Mouse (Mus musculus): ENCODE data around the gene Ppfibp2. TPM values are rescaled to one million over a fixed set of nuclear protein-coding genes. Genes with fewer than 3 reads are reported as not detected.

Ppfibp2 gene
- 19.5 TPM for polyA plus RNA-seq (2014; fragmentation: Illumina TruSeq; extraction: RNeasy Lipid Tissue Mini Kit (QIAGEN cat#74804); ENCODE audit: low read depth, low replicate concordance)

DNA sequence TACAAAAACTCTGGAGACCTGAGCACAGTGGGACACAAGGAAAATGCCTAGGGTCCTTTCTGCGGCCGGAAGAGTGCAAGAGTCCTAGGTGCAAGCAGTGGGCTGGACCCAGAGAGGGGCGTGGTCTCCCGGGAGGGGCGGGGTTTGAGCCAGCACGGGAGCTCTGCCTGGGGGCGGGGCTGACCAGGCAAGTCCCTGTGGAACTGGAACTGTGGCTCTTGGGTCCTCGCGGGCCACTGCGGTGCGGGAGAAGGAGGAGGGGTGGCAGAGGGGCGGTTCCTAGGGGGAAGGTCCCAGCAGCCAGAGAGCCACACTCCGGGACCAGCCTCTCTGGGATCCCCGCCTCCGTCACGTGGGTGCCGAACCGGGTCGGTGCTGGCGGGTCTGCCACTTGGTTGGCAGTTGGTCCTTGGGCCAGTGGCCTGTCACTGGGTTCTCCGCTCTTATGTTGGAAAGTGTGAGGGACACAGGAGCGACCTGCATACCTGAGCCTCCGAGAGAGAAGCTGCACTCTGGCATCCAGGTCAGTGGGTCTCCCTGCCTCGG is at the start of gene Ppfibp2:
Ppfibp2 (plus strand) TSS at position 351 of the 546 bp plus-strand sequence.

DNA sequence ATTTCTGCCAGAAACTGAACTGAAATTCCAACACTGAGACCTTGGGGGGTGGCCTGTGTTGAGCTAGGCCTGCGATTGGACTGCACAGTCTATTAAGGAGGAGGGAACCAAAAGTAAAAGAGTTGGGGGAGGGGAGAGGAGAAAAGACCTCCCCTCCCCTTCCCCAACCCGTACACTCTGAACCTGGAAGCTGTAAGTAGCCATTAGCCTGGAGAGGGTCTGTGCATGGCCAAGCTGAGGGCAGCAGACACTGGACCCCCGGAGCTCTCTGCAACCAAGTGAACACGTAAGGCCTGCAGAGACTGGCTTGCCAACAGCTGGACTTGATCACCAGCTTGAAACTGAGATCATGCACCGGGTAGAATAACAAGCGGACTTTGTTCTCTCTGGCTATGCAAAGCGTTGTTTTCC is 27.7 kb upstream of the Ppfibp2 start, which contains the start of gene Olfml1:
Olfml1 (plus strand) TSS at position 186 of the 411 bp plus-strand sequence.

GRCm38 (mm10) chr7:107625061-107625460 is 30.1 kb downstream of the Ppfibp2 start, which contains the start of gene 5330417H12Rik:
5330417H12Rik (minus strand) TSS chr7:107625161.

GRCm38 (mm10) chr7:107757308-107758151 is 162.5 kb downstream of the Ppfibp2 start, which contains the start of gene Cyb5r2:
Cyb5r2 (minus strand) TSS chr7:107758032.

Other genes starting within 250 kb of the Ppfibp2 start
- 0.13 TPM for gene Syt9, start 224.5 kb upstream of the Ppfibp2 start, polyA plus RNA-seq (2014; fragmentation: Illumina TruSeq; extraction: RNeasy Lipid Tissue Mini Kit (QIAGEN cat#74804); ENCODE audit: low read depth, low replicate concordance)
- gene Olfml1, start 27.8 kb upstream of the Ppfibp2 start, polyA plus RNA-seq (2014; fragmentation: Illumina TruSeq; extraction: RNeasy Lipid Tissue Mini Kit (QIAGEN cat#74804); ENCODE audit: low read depth, low replicate concordance), result 6.3 TPM
- not detected for gene 5330417H12Rik, start 30.0 kb downstream of the Ppfibp2 start, polyA plus RNA-seq (2014; fragmentation: Illumina TruSeq; extraction: RNeasy Lipid Tissue Mini Kit (QIAGEN cat#74804); ENCODE audit: low read depth, low replicate concordance)
- gene Cyb5r2, start 162.8 kb downstream of the Ppfibp2 start, polyA plus RNA-seq (2014; fragmentation: Illumina TruSeq; extraction: RNeasy Lipid Tissue Mini Kit (QIAGEN cat#74804); ENCODE audit: low read depth, low replicate concordance), result not detected
- gene Ovch2, start 206.0 kb downstream of the Ppfibp2 start, polyA plus RNA-seq (2014; fragmentation: Illumina TruSeq; extraction: RNeasy Lipid Tissue Mini Kit (QIAGEN cat#74804); ENCODE audit: low read depth, low replicate concordance), result not detected
- gene Olfr467, start 217.1 kb downstream of the Ppfibp2 start, polyA plus RNA-seq (2014; fragmentation: Illumina TruSeq; extraction: RNeasy Lipid Tissue Mini Kit (QIAGEN cat#74804); ENCODE audit: low read depth, low replicate concordance), result not detected
- not detected for gene Olfr469, start 230.3 kb downstream of the Ppfibp2 start, polyA plus RNA-seq (2014; fragmentation: Illumina TruSeq; extraction: RNeasy Lipid Tissue Mini Kit (QIAGEN cat#74804); ENCODE audit: low read depth, low replicate concordance)

Measured in heart, adult 10 weeks (tissue).